Mouse (Mus musculus) liver, postnatal 0 days (tissue): ENCODE data around the gene Pcnx. TPM values are rescaled to one million over a fixed set of nuclear protein-coding genes. Genes with fewer than 3 reads are reported as not detected.

Experiments
- ATAC-seq: fragments of 200-750 bp; cut with Nextera tagmentation; 2 replicates; pipeline ENCODE4 v1.8.0; 2017; ENCODE audit warnings: mild to moderate bottlenecking, moderate library complexity
- DNase-seq: peaks from one replicate; pipeline ENCODE4 v3.0.0-alpha.2; 2016
- H3K27ac ChIP-seq: fragments of 300-500 bp; sonication (generic); 2 replicates; pipeline ENCODE4 v1.5.1; 2014; ENCODE audit warnings: antibody characterized with exemption, moderate library complexity, mild to moderate bottlenecking, low read depth
- H3K27me3 ChIP-seq: fragments of 300-500 bp; sonication (generic); 2 replicates; pipeline ENCODE4 v1.6.1; 2014; ENCODE audit warnings: low read length, control low read depth, mixed read lengths; ENCODE audit not compliant: insufficient read depth
- H3K36me3 ChIP-seq: fragments of 300-500 bp; sonication (generic); replicated peaks from 2 replicates; pipeline ENCODE4 v1.6.1; 2014; ENCODE audit warnings: mild to moderate bottlenecking, control low read depth, low read length, moderate library complexity, mixed read lengths; ENCODE audit not compliant: insufficient read depth
- H3K4me1 ChIP-seq: fragments of 300-500 bp; sonication (generic); 2 replicates; pipeline ENCODE4 v1.6.1; 2014; ENCODE audit warnings: antibody characterized with exemption, mild to moderate bottlenecking, control low read depth; ENCODE audit not compliant: insufficient read depth
- H3K4me2 ChIP-seq: fragments of 300-500 bp; sonication (generic); 2 replicates; pipeline ENCODE4 v1.6.1; 2014; ENCODE audit warnings: low read depth, mild to moderate bottlenecking, low read length, moderate library complexity, mixed read lengths
- H3K4me3 ChIP-seq: fragments of 300-500 bp; sonication (generic); 2 replicates; pipeline ENCODE4 v1.5.1; 2014; ENCODE audit warnings: low read depth, low read length
- H3K9ac ChIP-seq: fragments of 300-500 bp; sonication (generic); replicated peaks from 2 replicates; pipeline ENCODE4 v1.6.1; 2014; ENCODE audit warnings: mild to moderate bottlenecking, moderate library complexity
- H3K9me3 ChIP-seq: fragments of 300-500 bp; sonication (generic); 2 replicates; pipeline ENCODE4 v1.6.1; 2016; ENCODE audit warnings: mild to moderate bottlenecking, control low read depth, low read length, mixed read lengths
- CTCF ChIP-seq: sonication (generic); IDR thresholded peaks from 2 replicates; pipeline ENCODE4 v1.5.1; 2016; ENCODE audit warnings: antibody characterized with exemption, low read depth
- EP300 ChIP-seq: IDR thresholded peaks from 2 replicates; pipeline ENCODE4 v1.6.1; 2016; ENCODE audit warnings: antibody characterized with exemption, low read depth, mild to moderate bottlenecking
- WGBS: fragments of 180-500 bp; shearing (Covaris S2); extraction: QIAGEN DNeasy Blood & Tissue Kit; methylation state at CpG from one replicate; pipeline ENCODE4 v1.1.7; 2014; ENCODE audit not compliant: insufficient replicate concordance; 5-methylcytosine and 5-hydroxymethylcytosine counted together
- polyA plus RNA-seq: library from polyadenylated mRNA; unstranded; fragments of >200 nt; fragmentation: Nextera tagmentation; extraction: Ambion mirVana; gene quantifications from 2 replicates; pipeline ENCODE4 v1.2.1, GENCODE M21; 2015

Pcnx gene
- polyA plus RNA-seq, 1 experiment from 2014 or later = 2.4 TPM

DNA sequence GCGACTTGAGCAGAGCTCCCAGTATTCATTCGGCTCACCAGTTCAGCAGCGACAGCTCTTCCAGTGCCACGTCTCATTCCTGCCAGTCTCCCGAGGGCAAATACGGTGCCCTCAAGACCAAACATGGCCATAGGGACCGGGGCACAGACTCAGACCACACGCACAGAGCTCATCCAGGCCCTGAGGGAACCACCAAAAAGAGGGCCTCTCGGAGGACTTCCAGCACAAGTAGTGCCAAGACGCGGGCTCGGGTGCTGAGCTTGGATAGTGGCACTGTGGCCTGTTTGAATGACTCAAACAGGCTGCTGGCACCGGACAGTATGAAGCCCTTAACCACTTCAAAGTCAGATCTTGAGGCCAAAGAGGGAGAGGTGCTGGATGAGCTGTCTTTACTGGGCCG, 59.1 kb downstream of the Pcnx start:
- no peak for DNase-seq
- Histone ChIP-seq H3K9ac (no peak overlapping the region), H3K4me3 (no peak overlapping the region), H3K36me3 (0 out of 2 replicates have a peak, but pooled peaks cover 15% of the 10 kb centered on the region), H3K27ac (no peak overlapping the region), H3K27me3 (no peaks in the 10 kb centered on the region), H3K4me1 (no peaks in the 10 kb centered on the region), H3K4me2 (no peak overlapping the region), H3K9me3 (no peaks in the 10 kb centered on the region)
- no peak for TF ChIP-seq CTCF
- no peak for TF ChIP-seq EP300
- WGBS = 85% methylated on average over 14 of the region's 14 CpGs
- ATAC-seq = no peak

DNA sequence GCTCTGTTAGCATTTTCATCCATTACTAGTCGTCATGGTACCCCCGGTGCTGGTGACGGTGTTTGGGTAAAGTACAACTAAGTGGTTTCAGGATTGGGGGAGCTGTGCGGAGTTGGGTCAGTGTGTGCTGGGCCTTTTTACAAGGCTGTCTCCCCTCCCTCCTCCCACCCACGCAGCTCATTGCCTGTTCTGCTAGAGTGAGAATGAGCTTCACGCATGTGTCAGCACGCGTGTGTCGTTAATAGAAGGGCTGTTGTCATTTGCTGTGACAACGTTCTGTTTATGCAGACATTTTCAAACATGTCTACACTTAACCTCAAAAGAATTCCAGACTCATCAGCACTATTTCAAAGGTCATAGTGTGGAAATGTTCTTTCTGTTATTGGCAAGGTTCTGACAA, 60.2 kb downstream of the Pcnx start:
- 0 out of 2 replicates have a peak, but pooled peaks cover 15% of the 10 kb centered on the region for H3K36me3 ChIP-seq
- H3K27ac ChIP-seq = no peak overlapping the region
- H3K9me3 ChIP-seq = no peaks in the 10 kb centered on the region
- DNase-seq = no peak
- no peak overlapping the region for H3K9ac ChIP-seq
- no peak overlapping the region for H3K4me3 ChIP-seq
- WGBS = 84% methylated on average over 10 of the region's 10 CpGs
- TF ChIP-seq EP300 (no peak), CTCF (no peak)
- no peaks in the 10 kb centered on the region for H3K4me1 ChIP-seq
- no peak overlapping the region for H3K4me2 ChIP-seq
- ATAC-seq = no peak
- no peaks in the 10 kb centered on the region for H3K27me3 ChIP-seq

DNA sequence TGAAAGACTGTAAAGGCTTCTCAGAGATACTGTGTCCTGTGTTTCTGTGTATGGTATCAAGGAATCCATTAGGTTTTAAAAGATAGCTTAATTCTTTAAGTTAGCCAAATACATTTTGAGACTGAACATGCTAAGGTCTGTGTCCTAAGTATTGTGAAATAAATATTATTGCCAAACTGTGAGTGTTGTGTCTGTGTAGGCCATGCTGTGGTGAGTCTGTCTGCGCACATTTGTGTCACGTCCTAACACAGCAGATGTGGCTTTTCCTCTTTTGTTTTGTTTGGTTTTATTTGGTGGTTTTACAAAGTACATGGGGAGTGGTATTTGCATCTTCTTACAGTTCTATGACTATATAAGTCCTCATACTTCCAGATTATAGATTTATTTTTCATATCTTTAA, 60.8 kb downstream of the Pcnx start:
- Histone ChIP-seq H3K9ac (no peak overlapping the region), H3K4me3 (no peak overlapping the region), H3K36me3 (0 out of 2 replicates have a peak, but pooled peaks cover 15% of the 10 kb centered on the region), H3K4me1 (no peaks in the 10 kb centered on the region), H3K27ac (no peak overlapping the region), H3K27me3 (no peaks in the 10 kb centered on the region), H3K4me2 (no peak overlapping the region), H3K9me3 (no peaks in the 10 kb centered on the region)
- no peak for DNase-seq
- no peak for ATAC-seq
- TF ChIP-seq CTCF (no peak), EP300 (no peak)
- 75% methylated on average over 2 of the region's 2 CpGs for WGBS

DNA sequence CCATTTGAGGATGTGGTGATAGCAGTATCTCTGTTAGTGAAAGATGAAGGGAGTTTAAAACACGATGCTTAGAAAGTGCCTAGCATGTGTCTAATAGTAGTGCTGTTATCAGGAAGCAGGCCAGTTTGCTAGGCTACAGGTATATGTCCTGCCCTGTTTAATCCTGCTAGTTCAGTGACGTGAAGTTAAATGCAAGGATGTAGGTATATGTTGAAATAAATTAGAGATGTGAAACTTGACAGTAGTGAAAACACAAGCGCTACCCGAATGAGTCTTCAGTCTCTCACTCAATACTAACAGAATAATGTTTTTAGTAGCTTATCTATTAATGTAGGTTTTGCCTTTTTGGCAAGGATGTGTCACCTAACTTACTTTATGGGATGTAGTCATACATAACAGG, 62.0 kb downstream of the Pcnx start:
- WGBS = 78% methylated on average over 4 of the region's 4 CpGs
- Histone ChIP-seq H3K27me3 (no peaks in the 10 kb centered on the region), H3K27ac (no peak overlapping the region), H3K9me3 (no peaks in the 10 kb centered on the region), H3K4me1 (no peaks in the 10 kb centered on the region), H3K9ac (no peak overlapping the region), H3K4me2 (no peak overlapping the region), H3K4me3 (no peak overlapping the region), H3K36me3 (0 out of 2 replicates have a peak, but pooled peaks cover 15% of the 10 kb centered on the region)
- no peak for TF ChIP-seq CTCF
- TF ChIP-seq EP300 = no peak
- DNase-seq = no peak
- ATAC-seq = no peak

DNA sequence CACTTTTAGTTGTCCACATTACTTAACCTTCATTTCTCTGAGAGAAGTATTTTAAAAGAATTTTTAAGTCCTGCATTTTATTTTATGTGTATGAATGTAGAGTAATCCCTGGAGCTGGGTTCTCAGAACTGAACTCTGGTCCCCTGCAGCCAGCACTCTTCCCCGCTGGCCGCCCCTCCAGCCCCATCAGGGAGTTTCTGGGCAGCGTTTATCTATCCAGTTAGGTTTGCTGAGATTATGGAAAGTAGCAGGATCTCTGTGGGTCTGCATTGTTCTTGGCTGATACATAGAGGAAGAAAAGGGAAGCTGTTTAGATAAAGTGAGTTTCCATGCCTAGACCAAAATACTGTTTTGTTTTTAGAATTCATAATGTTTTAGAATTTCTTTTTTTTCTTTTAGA, 63.0 kb downstream of the Pcnx start:
- H3K9ac ChIP-seq = no peak overlapping the region
- TF ChIP-seq EP300 (no peak), CTCF (no peak)
- DNase-seq = no peak
- no peak overlapping the region for H3K4me2 ChIP-seq
- 69% methylated on average over 3 of the region's 3 CpGs for WGBS
- H3K4me3 ChIP-seq = no peak overlapping the region
- H3K27me3 ChIP-seq = no peaks in the 10 kb centered on the region
- no peaks in the 10 kb centered on the region for H3K9me3 ChIP-seq
- no peaks in the 10 kb centered on the region for H3K4me1 ChIP-seq
- H3K36me3 ChIP-seq = 0 out of 2 replicates have a peak, but pooled peaks cover 11% of the 10 kb centered on the region
- no peak overlapping the region for H3K27ac ChIP-seq
- ATAC-seq = no peak

DNA sequence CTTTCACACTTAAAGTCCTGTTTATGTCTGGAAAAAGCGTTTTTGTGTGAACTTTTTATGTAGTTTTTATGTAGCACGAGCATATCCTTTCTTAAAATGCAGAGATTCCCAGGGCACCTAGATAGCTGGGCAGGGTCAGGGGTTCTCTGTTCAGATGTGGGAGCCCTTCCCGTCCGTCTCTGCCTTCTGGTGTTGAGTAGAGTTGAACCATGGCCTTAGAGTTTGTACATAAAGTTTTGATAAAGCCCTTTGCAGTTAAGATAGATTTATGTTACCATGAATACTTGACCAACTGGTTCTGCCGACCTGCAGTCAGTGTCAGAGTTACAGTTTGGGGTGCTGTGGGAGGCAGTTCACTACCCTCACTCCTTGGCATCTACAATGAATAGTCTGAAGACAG, 67.3 kb downstream of the Pcnx start:
- TF ChIP-seq CTCF = no peak
- no peak for TF ChIP-seq EP300
- Histone ChIP-seq H3K4me3 (no peak overlapping the region), H3K4me2 (peak overlapping the region; percentile 27; the same call in 1 of the 2 replicates), H3K36me3 (no peaks in the 10 kb centered on the region; the same call in 1 of the 2 replicates), H3K9me3 (no peaks in the 10 kb centered on the region), H3K9ac (no peak overlapping the region), H3K27ac (no peak overlapping the region), H3K4me1 (no peaks in the 10 kb centered on the region), H3K27me3 (no peaks in the 10 kb centered on the region)
- WGBS = 63% methylated on average over 5 of the region's 5 CpGs
- no peak for DNase-seq
- no peak for ATAC-seq
